Mouse (Mus musculus) midbrain, postnatal 0 days (tissue): ENCODE data around the gene Hist1h2be. TPM values are rescaled to one million over a fixed set of nuclear protein-coding genes. Genes with fewer than 3 reads are reported as not detected.

ENCODE experiments used
- ATAC-seq: fragments of 200-750 bp; cut with Nextera tagmentation; 2 replicates; pipeline ENCODE4 v1.8.0; 2017; ENCODE audit warnings: moderate number of reproducible peaks, mild to moderate bottlenecking, moderate TSS enrichment, moderate library complexity; ENCODE audit not compliant: low FRiP score
- DNase-seq: peaks from one replicate; pipeline ENCODE4 v3.0.0-alpha.2; 2015; ENCODE audit warnings: low spot score
- H3K27ac ChIP-seq: fragments of 300-500 bp; sonication (generic); 2 replicates; pipeline ENCODE4 v1.5.1; 2014; ENCODE audit warnings: low read depth, mild to moderate bottlenecking, low read length, mixed read lengths
- H3K27me3 ChIP-seq: fragments of 300-500 bp; sonication (generic); 2 replicates; pipeline ENCODE4 v1.6.1; 2014; ENCODE audit warnings: low read length, control low read depth, mixed read lengths; ENCODE audit not compliant: insufficient read depth
- H3K36me3 ChIP-seq: fragments of 300-500 bp; sonication (generic); 2 replicates; pipeline ENCODE4 v1.6.1; 2014; ENCODE audit warnings: low read length, control low read depth, mixed read lengths; ENCODE audit not compliant: insufficient read depth
- H3K4me1 ChIP-seq: fragments of 300-500 bp; sonication (generic); 2 replicates; pipeline ENCODE4 v1.6.1; 2014; ENCODE audit warnings: mild to moderate bottlenecking, control low read depth, antibody characterized with exemption, low read length, mixed read lengths; ENCODE audit not compliant: insufficient read depth
- H3K4me2 ChIP-seq: fragments of 300-500 bp; sonication (generic); 2 replicates; pipeline ENCODE4 v1.6.1; 2014; ENCODE audit warnings: low read depth, mild to moderate bottlenecking, low read length, mixed read lengths; ENCODE audit not compliant: poor library complexity, severe bottlenecking
- H3K4me3 ChIP-seq: fragments of 300-500 bp; sonication (generic); 2 replicates; pipeline ENCODE4 v1.5.1; 2014; ENCODE audit warnings: low read depth, mild to moderate bottlenecking, low read length, moderate library complexity
- H3K9ac ChIP-seq: fragments of 300-500 bp; sonication (generic); replicated peaks from 2 replicates; pipeline ENCODE4 v1.6.1; 2014; ENCODE audit warnings: mild to moderate bottlenecking, low read length, moderate library complexity, mixed read lengths; ENCODE audit not compliant: poor library complexity, severe bottlenecking
- H3K9me3 ChIP-seq: fragments of 300-500 bp; sonication (generic); 2 replicates; pipeline ENCODE4 v1.6.1; 2016; ENCODE audit warnings: low read length, control low read depth
- CTCF ChIP-seq: IDR thresholded peaks from 2 replicates; pipeline ENCODE4 v1.5.1; 2016; ENCODE audit warnings: antibody characterized with exemption, mild to moderate bottlenecking
- WGBS: fragments of 180-500 bp; shearing (Covaris S2); extraction: QIAGEN DNeasy Blood & Tissue Kit; methylation state at CpG from one replicate; pipeline ENCODE4 v1.1.7; 2014; 5-methylcytosine and 5-hydroxymethylcytosine counted together
- polyA plus RNA-seq: library from polyadenylated mRNA; unstranded; fragments of >200 nt; fragmentation: Nextera tagmentation; extraction: Ambion mirVana; gene quantifications from 2 replicates; pipeline ENCODE4 v1.2.1, GENCODE M21; 2015
- total RNA-seq: library from RNA; depleted of rRNA; stranded (reverse); fragments of >200 nt; gene quantifications from 2 replicates; pipeline ENCODE4 v1.2.3, GENCODE M21; 2014

The Hist1h2be gene
- total and polyA plus RNA-seq, 2 experiments from 2014 or later: 0.33 to 75.1 TPM

DNA sequence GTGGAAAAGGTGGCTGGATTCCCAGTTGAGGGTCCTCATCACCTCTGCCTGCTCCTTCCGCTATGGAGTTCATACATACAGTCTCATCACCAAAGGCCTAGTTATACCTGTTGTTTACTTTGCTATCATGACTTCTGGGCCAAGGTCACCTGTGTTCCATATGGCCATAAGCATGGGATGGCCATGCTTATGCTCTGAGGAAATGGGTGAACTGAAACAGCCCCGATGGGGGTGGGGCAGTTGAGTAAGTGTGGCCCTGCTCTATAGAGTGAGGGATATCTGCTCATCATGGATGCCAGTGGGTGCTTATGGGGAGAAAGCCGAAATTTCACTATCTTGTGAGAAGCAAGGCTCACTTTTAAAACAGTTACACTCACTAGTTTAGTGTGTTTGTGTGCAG lies 15.9 kb downstream of the Hist1h2be start:
- H3K4me2 ChIP-seq: no peak overlapping the region
- ATAC-seq: no peak
- whole genome bisulfite sequencing: 92% methylated on average over 3 of the region's 3 CpGs

DNA sequence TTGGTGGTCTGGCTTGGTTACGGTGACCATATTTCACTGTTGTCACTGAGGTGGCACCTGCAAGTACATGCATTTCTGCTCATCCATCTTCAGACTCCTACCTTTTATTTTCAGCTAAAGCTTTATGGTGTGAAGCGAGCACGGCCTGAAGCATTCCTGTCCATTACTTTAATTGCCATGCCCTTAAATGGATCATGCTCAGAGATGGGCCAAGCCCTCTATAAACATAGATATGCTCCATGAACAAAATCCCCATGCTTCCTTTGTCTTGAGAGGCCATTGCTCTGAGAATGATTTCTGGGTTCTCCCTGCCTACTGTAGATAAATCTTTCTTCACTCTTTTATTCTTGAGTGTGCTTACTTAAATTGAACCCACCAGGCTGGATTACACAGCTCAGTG lies 16.5 kb downstream of the Hist1h2be start:
- Histone ChIP-seq H3K9me3 (no peaks in the 10 kb centered on the region), H3K4me1 (no peaks in the 10 kb centered on the region), H3K36me3 (no peaks in the 10 kb centered on the region), H3K27me3 (no peaks in the 10 kb centered on the region), H3K9ac (no peak overlapping the region), H3K4me2 (no peak overlapping the region), H3K27ac (no peak overlapping the region), H3K4me3 (no peak overlapping the region)
- ATAC-seq: no peak
- DNase-seq: no peak
- 92% methylated on average over 3 of the region's 3 CpGs for WGBS
- TF ChIP-seq CTCF: no peak

More for the DNA sequence above, 15.9 kb downstream of the Hist1h2be start:
- no peaks in the 10 kb centered on the region for H3K4me1 ChIP-seq
- no peaks in the 10 kb centered on the region for H3K9me3 ChIP-seq
- H3K4me3 ChIP-seq: no peak overlapping the region
- DNase-seq: no peak
- no peak overlapping the region for H3K27ac ChIP-seq
- no peak for TF ChIP-seq CTCF
- no peaks in the 10 kb centered on the region for H3K36me3 ChIP-seq
- no peaks in the 10 kb centered on the region for H3K27me3 ChIP-seq
- H3K9ac ChIP-seq: no peak overlapping the region

DNA sequence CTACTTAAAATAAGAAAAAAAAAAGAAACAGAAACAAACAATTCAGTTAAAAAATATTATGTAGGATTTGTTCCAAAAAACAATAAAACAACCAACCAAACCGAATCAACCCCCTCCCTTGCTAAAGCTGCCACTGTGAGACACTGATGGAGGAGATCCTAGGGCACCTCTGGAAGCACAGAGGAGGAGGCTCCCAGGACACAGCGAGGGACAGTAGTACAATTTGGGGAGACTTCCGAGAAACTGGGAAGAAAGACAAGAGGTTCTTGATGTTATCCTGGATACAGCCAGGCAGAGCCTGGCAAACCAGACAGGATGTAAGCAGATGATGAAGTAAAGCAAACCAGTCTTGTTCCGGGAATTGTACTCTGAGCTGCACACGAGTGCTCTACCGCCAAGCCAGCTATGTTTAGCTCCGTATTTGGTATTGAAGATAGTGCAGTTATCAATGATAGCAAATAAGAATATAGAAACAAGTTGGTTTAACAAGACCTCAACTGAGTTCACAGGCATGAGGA lies 17.7 kb downstream of the Hist1h2be start:
- no peak overlapping the region for H3K4me2 ChIP-seq
- 82% methylated on average over 7 of the region's 7 CpGs for WGBS
- TF ChIP-seq CTCF: no peak
- no peak overlapping the region for H3K9ac ChIP-seq
- H3K4me1 ChIP-seq: no peaks in the 10 kb centered on the region
- H3K27me3 ChIP-seq: no peaks in the 10 kb centered on the region
- H3K27ac ChIP-seq: no peak overlapping the region
- H3K4me3 ChIP-seq: no peak overlapping the region
- no peaks in the 10 kb centered on the region for H3K36me3 ChIP-seq
- H3K9me3 ChIP-seq: no peaks in the 10 kb centered on the region
- DNase-seq (no peak), ATAC-seq (no peak)

DNA sequence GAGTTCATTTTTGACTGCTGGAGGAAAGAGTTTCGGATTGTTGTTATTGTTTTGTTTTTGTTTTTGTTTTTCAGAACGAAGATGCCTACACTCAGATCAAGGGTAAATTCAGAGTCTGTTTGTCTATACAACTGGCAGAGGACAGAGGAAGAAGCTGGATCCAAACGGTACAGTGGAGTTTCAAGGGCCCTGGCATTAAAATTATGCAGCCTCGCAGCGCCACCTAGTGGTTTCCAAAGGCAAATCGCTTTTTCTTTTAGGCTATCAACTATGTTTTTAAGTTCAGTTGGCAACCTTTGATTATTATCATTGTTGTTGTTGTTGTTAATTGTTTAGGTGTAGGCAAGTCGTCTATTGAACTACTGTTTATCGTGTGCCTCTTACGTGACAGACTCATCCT lies 23.0 kb downstream of the Hist1h2be start:
- 6% methylated on average over 9 of the region's 9 CpGs for WGBS
- DNase-seq: peak; percentile 79

DNA sequence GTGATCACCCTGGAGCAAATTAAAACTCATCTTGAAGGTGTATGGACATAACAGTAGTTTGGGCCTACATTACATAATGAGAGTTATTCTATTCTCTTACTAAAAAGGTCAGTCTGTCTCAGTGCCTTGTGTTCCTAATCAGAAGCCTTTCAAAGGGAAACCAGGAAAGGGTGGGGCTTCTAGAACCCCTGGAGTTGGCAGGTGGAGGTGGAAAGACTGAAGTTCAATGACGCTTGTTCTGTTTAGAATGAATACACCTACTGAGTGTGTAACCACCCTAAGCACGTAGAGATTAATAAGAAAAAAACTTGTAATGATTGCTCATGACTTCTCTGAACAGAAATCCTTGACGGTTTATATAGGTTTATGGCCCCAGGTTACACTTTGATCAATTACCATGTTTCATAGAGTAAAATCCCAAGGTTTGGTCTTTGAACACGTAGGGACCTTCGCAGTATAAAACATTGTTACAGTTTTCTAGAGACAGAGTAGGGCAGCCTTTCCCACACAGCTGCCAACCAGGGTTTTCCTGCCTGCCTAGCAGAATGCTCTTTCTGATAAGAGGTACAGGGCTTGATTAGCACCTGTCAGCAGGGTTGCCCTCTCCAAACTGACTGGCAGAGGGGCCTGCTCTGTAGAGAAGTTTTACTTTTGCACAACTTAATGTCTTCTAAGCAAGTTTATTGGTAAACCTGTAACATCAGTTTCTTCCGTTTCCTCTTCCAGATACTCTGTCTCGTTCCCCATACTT lies 25.1 kb downstream of the Hist1h2be start:
- Histone ChIP-seq H3K36me3 (no peaks in the 10 kb centered on the region), H3K27ac (no peak overlapping the region), H3K4me3 (no peak overlapping the region), H3K4me2 (no peak overlapping the region), H3K4me1 (no peaks in the 10 kb centered on the region), H3K9ac (no peak overlapping the region), H3K27me3 (no peaks in the 10 kb centered on the region), H3K9me3 (no peaks in the 10 kb centered on the region)
- WGBS: 85% methylated on average over 7 of the region's 7 CpGs
- DNase-seq: no peak
- no peak for ATAC-seq
- TF ChIP-seq CTCF: no peak

More for the DNA sequence above, 23.0 kb downstream of the Hist1h2be start:
- no peak for ATAC-seq
- Histone ChIP-seq H3K9ac (no peak overlapping the region), H3K27me3 (no peaks in the 10 kb centered on the region), H3K4me2 (no peak overlapping the region), H3K4me1 (no peaks in the 10 kb centered on the region), H3K27ac (no peak overlapping the region), H3K36me3 (no peaks in the 10 kb centered on the region), H3K9me3 (no peaks in the 10 kb centered on the region), H3K4me3 (no peak overlapping the region)
- TF ChIP-seq CTCF: peak; percentile 88

- TF ChIP-seq CTCF: no peak
- H3K27ac ChIP-seq: no peak overlapping the region
- no peaks in the 10 kb centered on the region for H3K4me1 ChIP-seq
- no peak for DNase-seq
- H3K9ac ChIP-seq: no peak overlapping the region
- ATAC-seq: no peak
- H3K36me3 ChIP-seq: no peaks in the 10 kb centered on the region
- no peak overlapping the region for H3K4me3 ChIP-seq
- WGBS: 78% methylated on average over 2 of the region's 2 CpGs
- H3K27me3 ChIP-seq: no peaks in the 10 kb centered on the region
- H3K4me2 ChIP-seq: no peak overlapping the region
- no peaks in the 10 kb centered on the region for H3K9me3 ChIP-seq
Measured at GRCm38 (mm10) chr13:23595185-23595584, 25.7 kb downstream of the Hist1h2be start.
